Mouse (Mus musculus): ENCODE results near the gene Pop5. TPM values are rescaled to one million over a fixed set of nuclear protein-coding genes. Genes with fewer than 3 reads are reported as not detected.

The Pop5 gene
- 10 to 100 TPM; 46.7 to 69.9 TPM for total RNA-seq (2023)

DNA sequence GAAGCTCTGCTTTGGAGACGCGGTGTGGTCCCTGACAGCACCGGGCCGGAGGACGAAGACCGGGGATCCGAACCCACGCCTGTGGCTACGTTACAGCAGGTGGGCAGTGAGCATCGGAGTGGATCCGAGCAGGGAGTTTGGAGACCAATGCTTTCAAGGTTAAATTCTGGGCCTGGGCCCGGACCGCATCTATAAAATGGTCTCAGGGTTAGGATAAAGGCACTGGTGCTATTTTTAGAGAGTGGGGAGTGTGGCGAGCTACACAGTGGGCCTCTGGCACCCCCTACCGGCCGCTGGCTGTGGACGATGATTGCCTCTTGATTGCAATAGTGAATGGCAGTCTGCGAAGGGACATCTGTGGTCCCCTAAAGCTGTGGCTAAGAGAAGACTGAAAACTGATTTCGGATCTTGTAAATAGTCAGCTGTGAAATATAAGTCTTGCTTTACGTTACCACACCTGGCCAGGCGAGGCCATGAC is at the start of gene Pop5:
TSS of gene Pop5 (plus strand) at position 51 of the 478 bp plus-strand sequence.

GRCm38 (mm10) chr5:115193669-115194625 is 41.7 kb upstream of the Pop5 start, which contains the start of gene Cabp1:
TSS of gene Cabp1 (minus strand) at chr5:115194381.

DNA sequence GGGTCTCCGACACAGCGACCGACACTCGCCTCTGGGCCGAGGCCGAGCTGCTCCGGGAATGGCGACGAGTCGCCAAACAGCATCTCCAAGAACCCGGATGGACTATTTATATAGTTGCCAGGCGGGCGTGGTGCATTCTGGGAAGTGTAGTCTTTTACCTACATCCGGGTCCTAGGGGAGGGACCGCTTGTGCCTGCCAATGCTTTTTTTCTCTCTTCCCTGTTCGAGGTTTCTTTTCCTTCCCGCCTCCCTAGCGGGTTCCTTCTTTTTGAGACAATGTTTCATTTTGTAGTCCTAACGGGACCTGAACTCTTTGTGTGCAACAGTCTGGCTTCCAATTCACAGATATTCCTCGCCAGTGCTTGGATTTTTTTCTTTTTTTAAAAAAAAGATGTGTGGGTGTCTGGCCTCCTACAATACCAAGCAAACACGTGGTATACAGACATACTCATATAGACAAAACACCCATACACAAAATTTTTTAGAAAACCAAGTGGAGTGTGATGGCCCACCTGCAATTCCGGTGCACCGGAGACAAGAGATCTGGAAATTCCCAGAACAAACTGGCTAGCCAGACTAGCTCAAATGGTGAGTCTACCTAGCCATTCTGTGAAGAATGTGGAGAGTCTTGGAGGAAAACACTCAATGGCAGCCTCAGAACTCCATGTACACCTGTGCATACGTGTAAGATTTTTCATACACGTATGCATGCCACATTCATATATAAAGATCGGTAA is 37.3 kb downstream of the Pop5 start, which contains the start of gene Rnf10:
TSS of gene Rnf10 (minus strand) at position 87 of the 737 bp plus-strand sequence.

GRCm38 (mm10) chr5:115279226-115280049 is 43.8 kb downstream of the Pop5 start, which contains the start of gene Coq5:
TSS of gene Coq5 (plus strand) at chr5:115279666.

Other genes with a start within 250 kb of the Pop5 start
- 10 to 100 TPM; 52.6 to 56.1 TPM for gene Sppl3, start 224.7 kb upstream of the Pop5 start, total RNA-seq (2023)
- not detected for gene Gm10401, start 137.5 kb upstream of the Pop5 start, total RNA-seq (2023)
- gene Acads, start 116.5 kb upstream of the Pop5 start, total RNA-seq (2023), result 10 to 100 TPM; 15.7 to 20.1 TPM
- 10 to 100 TPM; 42.6 to 43.8 TPM for gene Unc119b, start 100.9 kb upstream of the Pop5 start, total RNA-seq (2023)
- 10 to 100 TPM; 83.4 to 92.8 TPM for gene Mlec, start 77.7 kb upstream of the Pop5 start, total RNA-seq (2023)
- not detected for gene Cabp1, start 41.5 kb upstream of the Pop5 start, total RNA-seq (2023)
- 100 to 1,000 TPM; 138 to 150 TPM for gene Rnf10, start 37.1 kb downstream of the Pop5 start, total RNA-seq (2023)
- 10 to 100 TPM; 27.1 to 35.5 TPM for gene Coq5, start 43.8 kb downstream of the Pop5 start, total RNA-seq (2023)
- gene Dynll1, start 65.2 kb downstream of the Pop5 start, total RNA-seq (2023), result 100 to 1,000 TPM; 240 to 329 TPM
- gene Srsf9, start 91.3 kb downstream of the Pop5 start, total RNA-seq (2023), result 10 to 100 TPM; 69.6 to 71.0 TPM
- gene Gatc, start 105.3 kb downstream of the Pop5 start, total RNA-seq (2023), result 10 to 100 TPM; 13.0 to 13.1 TPM
- 10 to 100 TPM; 24.3 to 26.9 TPM for gene Triap1, start 105.4 kb downstream of the Pop5 start, total RNA-seq (2023)
- gene Cox6a1, start 113.1 kb downstream of the Pop5 start, total RNA-seq (2023), result 100 to 1,000 TPM; 199 to 204 TPM
- not detected for gene Msi1, start 193.8 kb downstream of the Pop5 start, total RNA-seq (2023)
- not detected for gene Pla2g1b, start 230.4 kb downstream of the Pop5 start, total RNA-seq (2023)
- 10 to 100 TPM; 19.4 to 21.5 TPM for gene Sirt4, start 248.9 kb downstream of the Pop5 start, total RNA-seq (2023)